Mouse (Mus musculus): ENCODE measurements around the gene Dcn.

DNA sequence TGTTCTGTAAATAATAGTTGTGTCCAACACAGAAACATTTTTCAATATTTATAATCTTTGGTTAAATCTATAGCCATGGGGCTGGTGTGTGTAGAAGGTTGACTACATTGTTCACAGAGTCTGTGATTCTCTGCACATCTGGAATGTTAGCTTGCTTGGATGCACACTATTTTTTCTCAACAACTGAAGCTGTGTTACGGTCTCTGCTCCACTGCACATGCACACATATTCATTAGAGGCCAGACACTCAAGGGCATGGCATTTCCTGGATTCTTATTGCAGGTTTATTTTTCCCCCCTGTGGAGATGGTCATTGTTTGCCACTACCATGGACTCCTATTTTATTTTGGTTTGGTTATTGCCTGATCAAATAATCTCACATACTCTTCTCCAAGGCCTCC lies 26.5 kb upstream of the Dcn start:
- TF ChIP-seq CTCF (IDR thresholded peaks at IDR 0.05; ENCODE audit: low read depth) (no peak), EP300 (IDR thresholded peaks at IDR 0.05; ENCODE audit: low read depth) (no peak)
